Mouse (Mus musculus): ENCODE results near the gene Sgo1. TPM values are rescaled to one million over a fixed set of nuclear protein-coding genes. Genes with fewer than 3 reads are reported as not detected.
"Not testable (repeated sequence)": the region's sequence is repeated elsewhere in the genome, so short reads cannot be mapped to it uniquely, and the experiment has no call there.

Gene Sgo1
- polyA plus RNA-seq, 1 experiment, result not detected

- Histone ChIP-seq H3K27ac (replicated peaks; ENCODE audit: low read depth, low read length) (no peak overlapping the region), H3K4me3 (ENCODE audit: insufficient read depth, low read depth, low read length) (no peak overlapping the region), H3K4me1 (ENCODE audit: control insufficient read depth, insufficient read depth, insufficient read length, low read length) (peaks cover 3% of the 10 kb centered on the region; the same call in 1 of the 2 replicates)
Observed at GRCm38 (mm10) chr17:53659230-53659629, 29.9 kb downstream of the Sgo1 start.

GRCm38 (mm10) chr17:53658668-53659067 lies 30.5 kb downstream of the Sgo1 start:
- Histone ChIP-seq H3K4me1 (ENCODE audit: control insufficient read depth, insufficient read depth, insufficient read length, low read length) (peaks cover 3% of the 10 kb centered on the region; the same call in 1 of the 2 replicates), H3K4me3 (ENCODE audit: insufficient read depth, low read depth, low read length) (no peak overlapping the region), H3K27ac (replicated peaks; ENCODE audit: low read depth, low read length) (no peak overlapping the region)

- not testable (repeated sequence) for H3K4me3 ChIP-seq (ENCODE audit: insufficient read depth, low read depth, low read length); H3K27ac ChIP-seq (replicated peaks; ENCODE audit: low read depth, low read length); H3K4me1 ChIP-seq (ENCODE audit: control insufficient read depth, insufficient read depth, insufficient read length, low read length)
Observed at GRCm38 (mm10) chr17:53657391-53657790, 31.7 kb downstream of the Sgo1 start.

- no peak overlapping the region for H3K4me3 ChIP-seq (ENCODE audit: insufficient read depth, low read depth, low read length)
- H3K27ac ChIP-seq (replicated peaks; ENCODE audit: low read depth, low read length), result no peak overlapping the region
- peaks cover 4% of the 10 kb centered on the region for H3K4me1 ChIP-seq (ENCODE audit: control insufficient read depth, insufficient read depth, insufficient read length, low read length)
Observed at GRCm38 (mm10) chr17:53656369-53656860, 32.7 kb downstream of the Sgo1 start.

GRCm38 (mm10) chr17:53655959-53656358 lies 33.2 kb downstream of the Sgo1 start:
- Histone ChIP-seq H3K4me1 (ENCODE audit: control insufficient read depth, insufficient read depth, insufficient read length, low read length) (peaks cover 7% of the 10 kb centered on the region), H3K27ac (replicated peaks; ENCODE audit: low read depth, low read length) (peak overlapping the region; percentile 39), H3K4me3 (ENCODE audit: insufficient read depth, low read depth, low read length) (no peak overlapping the region)

GRCm38 (mm10) chr17:53655081-53655480 lies 34.1 kb downstream of the Sgo1 start:
- H3K4me3 ChIP-seq (ENCODE audit: insufficient read depth, low read depth, low read length), result no peak overlapping the region
- 0 out of 2 replicates have a peak overlapping the region, but pooled peaks have one; percentile 15 for H3K27ac ChIP-seq (replicated peaks; ENCODE audit: low read depth, low read length)
- H3K4me1 ChIP-seq (ENCODE audit: control insufficient read depth, insufficient read depth, insufficient read length, low read length), result peaks cover 8% of the 10 kb centered on the region

GRCm38 (mm10) chr17:53654596-53654995 lies 34.5 kb downstream of the Sgo1 start:
- peaks cover 9% of the 10 kb centered on the region for H3K4me1 ChIP-seq (ENCODE audit: control insufficient read depth, insufficient read depth, insufficient read length, low read length)
- H3K27ac ChIP-seq (replicated peaks; ENCODE audit: low read depth, low read length), result no peak overlapping the region

GRCm38 (mm10) chr17:53650251-53650661 lies 38.9 kb downstream of the Sgo1 start:
- Histone ChIP-seq H3K27ac (replicated peaks; ENCODE audit: low read depth, low read length) (peak overlapping the region; percentile 94), H3K4me1 (ENCODE audit: control insufficient read depth, insufficient read depth, insufficient read length, low read length) (peaks cover 9% of the 10 kb centered on the region; the same call in 1 of the 2 replicates), H3K4me3 (ENCODE audit: insufficient read depth, low read depth, low read length) (no peak overlapping the region)

More at GRCm38 (mm10) chr17:53654596-53654995, 34.5 kb downstream of the Sgo1 start:
- no peak overlapping the region for H3K4me3 ChIP-seq (ENCODE audit: insufficient read depth, low read depth, low read length)

GRCm38 (mm10) chr17:53643360-53643759 lies 45.8 kb downstream of the Sgo1 start:
- Histone ChIP-seq H3K4me1 (ENCODE audit: control insufficient read depth, insufficient read depth, insufficient read length, low read length) (no peaks in the 10 kb centered on the region), H3K4me3 (ENCODE audit: insufficient read depth, low read depth, low read length) (no peak overlapping the region), H3K27ac (replicated peaks; ENCODE audit: low read depth, low read length) (no peak overlapping the region)

GRCm38 (mm10) chr17:53631344-53631743 lies 57.8 kb downstream of the Sgo1 start:
- Histone ChIP-seq H3K4me3 (ENCODE audit: insufficient read depth, low read depth, low read length) (no peak overlapping the region), H3K4me1 (ENCODE audit: control insufficient read depth, insufficient read depth, insufficient read length, low read length) (no peaks in the 10 kb centered on the region; the same call in 1 of the 2 replicates), H3K27ac (replicated peaks; ENCODE audit: low read depth, low read length) (no peak overlapping the region)

- peaks cover 3% of the 10 kb centered on the region; the same call in 1 of the 2 replicates for H3K4me1 ChIP-seq (ENCODE audit: control insufficient read depth, insufficient read depth, insufficient read length, low read length)
- no peak overlapping the region for H3K4me3 ChIP-seq (ENCODE audit: insufficient read depth, low read depth, low read length)
- no peak overlapping the region for H3K27ac ChIP-seq (replicated peaks; ENCODE audit: low read depth, low read length)
Observed at GRCm38 (mm10) chr17:53628131-53628530, 61.0 kb downstream of the Sgo1 start.

GRCm38 (mm10) chr17:53627497-53627896 lies 61.6 kb downstream of the Sgo1 start:
- peaks cover 3% of the 10 kb centered on the region; the same call in 1 of the 2 replicates for H3K4me1 ChIP-seq (ENCODE audit: control insufficient read depth, insufficient read depth, insufficient read length, low read length)
- H3K27ac ChIP-seq (replicated peaks; ENCODE audit: low read depth, low read length), result 0 out of 2 replicates have a peak overlapping the region, but pooled peaks have one; percentile 30
- H3K4me3 ChIP-seq (ENCODE audit: insufficient read depth, low read depth, low read length), result no peak overlapping the region

- Histone ChIP-seq H3K27ac (replicated peaks; ENCODE audit: low read depth, low read length) (no peak overlapping the region), H3K4me1 (ENCODE audit: control insufficient read depth, insufficient read depth, insufficient read length, low read length) (peaks cover 3% of the 10 kb centered on the region; the same call in 1 of the 2 replicates), H3K4me3 (ENCODE audit: insufficient read depth, low read depth, low read length) (no peak overlapping the region)
Observed at GRCm38 (mm10) chr17:53626160-53626559, 63.0 kb downstream of the Sgo1 start.
